Mouse (Mus musculus) adrenal gland, adult 2 months (tissue): ENCODE data around the gene Esrrg. TPM values are rescaled to one million over a fixed set of nuclear protein-coding genes. Genes with fewer than 3 reads are reported as not detected.
A peak's percentile ranks its signal among the peaks of the same experiment; 100 is the strongest.

Source experiments
- DNase-seq: peaks from one replicate; pipeline ENCODE4 v3.0.0; 2021
- polyA plus RNA-seq: library from polyadenylated mRNA; depleted of rRNA; stranded (reverse); fragments of >200 nt; gene quantifications from 2 replicates; pipeline ENCODE4 v1.2.3, GENCODE M21; 2012
- total RNA-seq, 2 experiments: library from RNA; stranded (reverse); gene quantifications; 2 replicates each; pipeline ENCODE4 v1.2.3; 2021

Esrrg gene
- total and polyA plus RNA-seq, 3 experiments = 3.1 to 17.7 (median 14.8) TPM

- no peak for DNase-seq
These were observed 97.5 kb downstream of the Esrrg start for GRCm38 (mm10) chr1:187706046-187706445.

GRCm38 (mm10) chr1:187707176-187707575, 98.6 kb downstream of the Esrrg start:
- no peak for DNase-seq

GRCm38 (mm10) chr1:187710434-187710948, 101.9 kb downstream of the Esrrg start:
- no peak for DNase-seq

- DNase-seq = no peak
These were observed 112.4 kb downstream of the Esrrg start for GRCm38 (mm10) chr1:187721035-187721434.

- no peak for DNase-seq
These were observed 113.4 kb downstream of the Esrrg start for GRCm38 (mm10) chr1:187722016-187722415.

- no peak for DNase-seq
These were observed 116.1 kb downstream of the Esrrg start for GRCm38 (mm10) chr1:187724651-187725050.

- no peak for DNase-seq
These were observed 116.8 kb downstream of the Esrrg start for GRCm38 (mm10) chr1:187725351-187725750.

- no peak for DNase-seq
These were observed 122.6 kb downstream of the Esrrg start for GRCm38 (mm10) chr1:187731171-187731570.

- DNase-seq = no peak
These were observed 127.9 kb downstream of the Esrrg start for GRCm38 (mm10) chr1:187736507-187736906.

GRCm38 (mm10) chr1:187737296-187737695, 128.7 kb downstream of the Esrrg start:
- DNase-seq = no peak

GRCm38 (mm10) chr1:187740531-187740930, 131.9 kb downstream of the Esrrg start:
- peak; percentile 85 for DNase-seq

- DNase-seq = no peak
These were observed 132.7 kb downstream of the Esrrg start for GRCm38 (mm10) chr1:187741306-187741705.

- DNase-seq = no peak
These were observed 133.5 kb downstream of the Esrrg start for GRCm38 (mm10) chr1:187742071-187742470.

GRCm38 (mm10) chr1:187749294-187749693, 140.7 kb downstream of the Esrrg start:
- DNase-seq = no peak

GRCm38 (mm10) chr1:187749931-187750330, 141.3 kb downstream of the Esrrg start:
- DNase-seq = no peak

GRCm38 (mm10) chr1:187755528-187755927, 146.9 kb downstream of the Esrrg start:
- no peak for DNase-seq

GRCm38 (mm10) chr1:187757981-187758380, 149.4 kb downstream of the Esrrg start:
- no peak for DNase-seq

GRCm38 (mm10) chr1:187758546-187758945, 150.0 kb downstream of the Esrrg start:
- no peak for DNase-seq

- DNase-seq = no peak
These were observed 150.9 kb downstream of the Esrrg start for GRCm38 (mm10) chr1:187759536-187759935.

- DNase-seq = peak; percentile 15
These were observed 154.3 kb downstream of the Esrrg start for GRCm38 (mm10) chr1:187762641-187763450.

- no peak for DNase-seq
These were observed 154.8 kb downstream of the Esrrg start for GRCm38 (mm10) chr1:187763451-187763755.

GRCm38 (mm10) chr1:187763821-187764220, 155.2 kb downstream of the Esrrg start:
- no peak for DNase-seq

GRCm38 (mm10) chr1:187765577-187765976, 157.0 kb downstream of the Esrrg start:
- DNase-seq = no peak

GRCm38 (mm10) chr1:187767355-187767754, 158.8 kb downstream of the Esrrg start:
- DNase-seq = no peak
